ENCODE assay signal across 14 mouse cellular contexts in genomic region chr7:139219486-139219885, GRCm38 (mm10). TPM values are rescaled to one million over a fixed set of nuclear protein-coding genes. Genes with fewer than 3 reads are reported as not detected.
A peak's percentile ranks its signal among the peaks of the same experiment; 100 is the strongest.
DNase-seq lines count a peak whose midpoint lies in the region; TF ChIP-seq lines count a peak whose summit lies in the region.
"Had no signal": no experiment of that assay in that cellular context is flagged by ENCODE, and none has a peak within 500 bp of the region (broad histone marks: within the 10 kb centered on the region; RNA-seq: fewer than 3 reads in every experiment).

No protein-coding gene starts in this region.

- H3K4me3 ChIP-seq in kidney, adult 2 months (ENCODE audit: insufficient read depth, low read depth, low read length), result no peak overlapping the region
- H3K4me3 ChIP-seq: hindbrain, embryonic 10.5 days; limb, embryonic 13.5 days had no signal

- DNase-seq in cerebellum, postnatal 25 days, result peak; percentile 36 to 55
- no peak for DNase-seq in cerebellum, adult 9-10 months
- peak; percentile 1 for DNase-seq in kidney, adult 11 months
- no peak for DNase-seq in kidney, adult 2 months
- DNase-seq in testis, postnatal 10 days (ENCODE audit: low spot score), result peak; percentile 40
- DNase-seq in testis, postnatal 14 days (ENCODE audit: low spot score), result no peak
- DNase-seq in layer of hippocampus, postnatal 14 days (ENCODE audit: low spot score in 2 of 2), result no peak
- DNase-seq: forebrain, postnatal 0 days; gastrocnemius, postnatal 25 days; midbrain, embryonic 14.5 days; thymus, postnatal 36 days had no signal

- no peaks in the 10 kb centered on the region for H3K36me3 ChIP-seq in kidney, adult 2 months (ENCODE audit: control insufficient read depth, insufficient read depth, low read length)
- H3K36me3 ChIP-seq: G1E; hindbrain, embryonic 10.5 days; limb, embryonic 13.5 days had no signal

- 79% methylated on average over 5 of the region's 5 CpGs for WGBS in kidney, adult 2 months

- H3K27me3 ChIP-seq in kidney, adult 2 months (replicated peaks; ENCODE audit: control insufficient read depth, insufficient read depth, low read length), result no peaks in the 10 kb centered on the region
- H3K27me3 ChIP-seq: limb, embryonic 13.5 days had no signal

- H3K4me1 ChIP-seq in kidney, adult 2 months (ENCODE audit: control insufficient read depth, insufficient read depth, low read length), result peaks cover 7% of the 10 kb centered on the region; the same call in 1 of the 2 replicates

- TF ChIP-seq CTCF in kidney, adult 2 months (conservative IDR thresholded peaks at IDR 0.05; ENCODE audit: insufficient read depth, insufficient read length, low read depth, low read length), result no peak

- no peak for TF ChIP-seq POLR2A in kidney, adult 2 months (IDR thresholded peaks at IDR 0.05; ENCODE audit: low read depth, low read length)

- no peak overlapping the region for H3K27ac ChIP-seq in kidney, adult 2 months (ENCODE audit: insufficient read depth, low read depth, low read length)
- H3K27ac ChIP-seq: hindbrain, embryonic 10.5 days; limb, embryonic 13.5 days had no signal

RNA-seq across cellular contexts. Expression of gene Stk32c, which starts 6.4 kb away (rescaled TPM):
- 3.1 and 3.2 TPM in 2 replicates for polyA plus RNA-seq in kidney, adult 2 months (2012; rRNA removed)
- total RNA-seq in layer of hippocampus, postnatal 14 days (2021), result 10 to 100 TPM; 57.3 to 60.2 TPM
- total RNA-seq: G1E had no signal
- polyA plus RNA-seq: G1E had no signal

RNA-seq across cellular contexts. Expression of gene Lrrc27, which starts 6.7 kb away (rescaled TPM):
- 3.3 and 3.7 TPM in 2 replicates for polyA plus RNA-seq in kidney, adult 2 months (2012; rRNA removed)
- total RNA-seq in layer of hippocampus, postnatal 14 days (2021), result 1 to 10 TPM; 5.8 to 7.6 TPM
- polyA plus RNA-seq: G1E had no signal

RNA-seq across cellular contexts. Expression of gene Pwwp2b, which starts 28.8 kb away (rescaled TPM):
- polyA plus RNA-seq in kidney, adult 2 months (2012; rRNA removed), result 7.9 and 8.0 TPM in 2 replicates
- 10 to 100 TPM; 27.6 to 30.4 TPM for total RNA-seq in layer of hippocampus, postnatal 14 days (2021)

Comparison
In these comparisons a context has a peak if more than half of its experiments do, and no peak if none do; other contexts are left out.
1. DNase-seq: peak in cerebellum, postnatal 25 days (2 of 2), kidney, adult 11 months (single experiment) and testis, postnatal 10 days (single experiment); none in cerebellum, adult 9-10 months (single experiment), kidney, adult 2 months (single experiment), testis, postnatal 14 days (single experiment) and layer of hippocampus, postnatal 14 days (0 of 2).